In the genomic region with DNA sequence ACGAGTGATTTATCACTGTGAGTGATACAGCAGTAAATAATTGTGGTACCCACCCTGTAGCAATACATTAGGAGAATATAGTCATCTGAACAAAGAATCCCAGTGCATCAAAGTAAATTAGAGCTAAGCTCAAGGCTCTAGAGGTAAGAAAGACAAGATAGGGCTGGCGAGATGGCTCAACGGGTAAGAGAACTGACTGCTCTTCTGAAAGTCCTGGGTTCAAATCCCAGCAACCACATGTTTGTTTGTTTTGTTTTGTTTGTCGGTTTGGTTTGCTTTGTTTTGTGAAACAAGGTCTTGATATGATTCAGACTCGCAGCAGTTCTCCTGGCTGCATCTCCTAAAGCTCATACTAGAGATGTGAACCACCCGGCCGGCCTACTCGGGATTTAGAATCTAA, we compare ENCODE assay signal across 8 mouse cellular contexts. TPM values are rescaled to one million over a fixed set of nuclear protein-coding genes. Genes with fewer than 3 reads are reported as not detected.
A peak's percentile ranks its signal among the peaks of the same experiment; 100 is the strongest.
DNase-seq lines count a peak whose midpoint lies in the region; ATAC-seq and TF ChIP-seq lines count a peak whose summit lies in the region.

No protein-coding gene starts in this region.

- no peaks in the 10 kb centered on the region for H3K9me3 ChIP-seq in kidney, embryonic 14.5 days (ENCODE audit: control insufficient read depth, low read length)

- peak; percentile 18 for DNase-seq in kidney, postnatal 10 days
- DNase-seq in thymus, adult 2 months: peak; percentile 2
- no peak for DNase-seq in thymus, postnatal 0 days (ENCODE audit: low spot score)
- peak; percentile 10 for DNase-seq in cerebellum, adult 9-11 months
- DNase-seq in right cerebral cortex, postnatal 4 days: peak; percentile 8
- no peak for DNase-seq in spleen, postnatal 36 days (ENCODE audit: low spot score in 2 of 2)
- no peak for DNase-seq in urinary bladder, postnatal 10 days (ENCODE audit: low spot score)

- no peak overlapping the region for H3K4me3 ChIP-seq in kidney, embryonic 14.5 days (ENCODE audit: low read length)
- no peak overlapping the region for H3K4me3 ChIP-seq in thymus, adult 2 months (ENCODE audit: control insufficient read depth, insufficient read depth, low read length)

- no peak overlapping the region for H3K4me2 ChIP-seq in kidney, embryonic 14.5 days (replicated peaks; ENCODE audit: low read depth, low read length)

- ATAC-seq in kidney, embryonic 14.5 days (ENCODE audit: low FRiP score, low TSS enrichment): no peak

- no peaks in the 10 kb centered on the region for H3K4me1 ChIP-seq in kidney, embryonic 14.5 days (ENCODE audit: control insufficient read depth, insufficient read depth, low read length)
- no peaks in the 10 kb centered on the region for H3K4me1 ChIP-seq in thymus, adult 2 months (replicated peaks; ENCODE audit: control insufficient read depth, insufficient read depth, low read length)

- no peak overlapping the region for H3K9ac ChIP-seq in kidney, embryonic 14.5 days (ENCODE audit: low read depth, low read length)

- no peak overlapping the region for H3K27ac ChIP-seq in kidney, embryonic 14.5 days (ENCODE audit: low read depth, low read length)
- no peak overlapping the region for H3K27ac ChIP-seq in thymus, adult 2 months (ENCODE audit: control insufficient read depth, insufficient read depth, low read length)

- no peak for TF ChIP-seq POLR2A in thymus, adult 2 months (IDR thresholded peaks at IDR 0.05; ENCODE audit: control insufficient read depth, extremely low read depth, insufficient read depth, low read length, poor library complexity)

- no peaks in the 10 kb centered on the region for H3K27me3 ChIP-seq in kidney, embryonic 14.5 days (ENCODE audit: control insufficient read depth, insufficient read depth, low read length)
- H3K27me3 ChIP-seq in thymus, adult 2 months (ENCODE audit: control insufficient read depth, insufficient read depth, low read length): no peaks in the 10 kb centered on the region

- no peaks in the 10 kb centered on the region for H3K36me3 ChIP-seq in kidney, embryonic 14.5 days (ENCODE audit: control insufficient read depth, insufficient read depth, low read length)
- H3K36me3 ChIP-seq in thymus, adult 2 months (ENCODE audit: control insufficient read depth, insufficient read depth, low read length): no peaks in the 10 kb centered on the region

- no peak for TF ChIP-seq CTCF in thymus, adult 2 months (IDR thresholded peaks at IDR 0.05; ENCODE audit: borderline replicate concordance, control insufficient read depth, extremely low read depth, insufficient read depth, low read length, poor library complexity)

- WGBS in kidney, embryonic 14.5 days: 89% methylated on average over 8 of the region's 8 CpGs
- 92% methylated on average over 8 of the region's 8 CpGs for WGBS in thymus, adult 2 months

RNA-seq across cellular contexts. Expression of a gene that starts 21.2 kb away (rescaled TPM):
- polyA plus RNA-seq in kidney, embryonic 14.5 days (2014; fragmentation: Nextera tagmentation; extraction: Ambion mirVana): 0.46 and 1.0 TPM in 2 replicates
- polyA plus RNA-seq in thymus, adult 2 months (2012; rRNA removed): 5.7 and 12.0 TPM in 2 replicates
- polyA plus RNA-seq in thymus, postnatal 0 days (2015; fragmentation: Nextera tagmentation; extraction: Ambion mirVana): 0.32 and 0.36 TPM in 2 replicates

RNA-seq across cellular contexts. Expression of a gene that starts 27.3 kb away (rescaled TPM):
- polyA plus RNA-seq in kidney, embryonic 14.5 days (2014; fragmentation: Nextera tagmentation; extraction: Ambion mirVana): 209 and 254 TPM in 2 replicates
- 92.7 and 103 TPM in 2 replicates for polyA plus RNA-seq in thymus, adult 2 months (2012; rRNA removed)
- polyA plus RNA-seq in thymus, postnatal 0 days (2015; fragmentation: Nextera tagmentation; extraction: Ambion mirVana): 333 and 345 TPM in 2 replicates

RNA-seq across cellular contexts. Expression of a gene that starts 47.7 kb away (rescaled TPM):
- 37.7 and 43.9 TPM in 2 replicates for polyA plus RNA-seq in kidney, embryonic 14.5 days (2014; fragmentation: Nextera tagmentation; extraction: Ambion mirVana)
- 9.4 and 14.7 TPM in 2 replicates for polyA plus RNA-seq in thymus, adult 2 months (2012; rRNA removed)
- 8.8 and 9.9 TPM in 2 replicates for polyA plus RNA-seq in thymus, postnatal 0 days (2015; fragmentation: Nextera tagmentation; extraction: Ambion mirVana)

Comparison
In these comparisons a context has a peak if more than half of its experiments do, and no peak if none do; other contexts are left out.
1. DNase-seq: peak in kidney, postnatal 10 days (single experiment), thymus, adult 2 months (single experiment), cerebellum, adult 9-11 months (single experiment) and right cerebral cortex, postnatal 4 days (single experiment); none in thymus, postnatal 0 days (single experiment), spleen, postnatal 36 days (0 of 2) and urinary bladder, postnatal 10 days (single experiment).